ENCODE assay signal across 7 mouse cellular contexts in the genomic region with DNA sequence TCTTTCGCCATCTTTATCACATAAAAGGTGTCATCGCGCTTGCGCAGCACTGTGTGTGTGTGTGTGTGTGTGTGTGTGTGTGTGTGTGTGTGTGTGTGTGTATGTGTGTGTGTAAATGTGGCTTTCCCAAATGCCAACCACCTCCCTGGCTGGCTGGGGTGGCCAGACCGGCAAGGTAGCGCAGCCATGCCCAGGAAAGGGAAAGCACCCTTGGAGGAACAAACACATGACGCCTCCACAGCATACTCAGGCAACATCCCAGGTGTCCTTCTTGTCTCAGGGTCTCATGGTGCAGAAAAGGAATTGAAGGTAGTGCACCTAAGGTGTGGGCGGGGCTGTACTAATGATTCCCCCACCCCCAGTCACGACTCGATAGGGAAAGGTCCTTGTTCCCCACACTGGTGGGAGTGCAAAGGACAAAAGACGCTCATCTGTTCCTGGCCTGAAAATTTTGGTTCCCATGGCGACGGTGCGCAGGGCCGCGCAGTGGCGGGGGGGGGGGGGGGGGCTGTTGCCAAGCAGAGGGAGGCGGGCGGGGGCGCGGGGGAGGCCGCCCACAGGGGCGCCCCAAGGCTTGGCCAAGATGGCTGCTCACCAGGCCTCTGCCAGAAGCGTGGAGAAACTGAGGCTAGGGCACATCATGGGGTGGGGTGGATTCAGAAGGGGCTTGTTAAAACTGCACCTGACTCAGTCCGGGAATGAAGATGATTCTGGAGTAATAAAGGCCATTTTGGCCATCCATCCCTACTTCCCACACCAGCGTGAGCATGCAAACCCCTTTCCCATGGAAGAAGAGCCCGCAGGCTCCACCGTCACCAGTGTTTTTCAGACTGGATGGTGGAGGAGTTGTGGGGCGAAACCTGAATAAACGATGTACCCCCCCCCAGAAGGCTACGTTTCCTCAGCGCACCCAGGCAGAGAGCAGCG. TPM values are rescaled to one million over a fixed set of nuclear protein-coding genes. Genes with fewer than 3 reads are reported as not detected.
A peak's percentile ranks its signal among the peaks of the same experiment; 100 is the strongest.
DNase-seq lines count a peak whose midpoint lies in the region; ATAC-seq and TF ChIP-seq lines count a peak whose summit lies in the region.

No protein-coding gene starts in this region.

- peak overlapping the region; percentile 76 for H3K9ac ChIP-seq in embryonic facial prominence, embryonic 14.5 days (ENCODE audit: low read depth, low read length)
- peak overlapping the region; percentile 94 for H3K9ac ChIP-seq in neural tube, embryonic 12.5 days

- peaks cover 18% of the 10 kb centered on the region for H3K36me3 ChIP-seq in embryonic facial prominence, embryonic 14.5 days (ENCODE audit: control insufficient read depth, insufficient read depth, low read length)
- peaks cover 25% of the 10 kb centered on the region for H3K36me3 ChIP-seq in neural tube, embryonic 12.5 days

- 0 out of 2 replicates have a peak, but pooled peaks cover 3% of the 10 kb centered on the region for H3K9me3 ChIP-seq in embryonic facial prominence, embryonic 14.5 days (ENCODE audit: control insufficient read depth, low read length)
- H3K9me3 ChIP-seq in neural tube, embryonic 12.5 days, result no peaks in the 10 kb centered on the region

- H3K4me2 ChIP-seq in embryonic facial prominence, embryonic 14.5 days (ENCODE audit: low read depth, low read length), result peak overlapping the region; percentile 96
- H3K4me2 ChIP-seq in neural tube, embryonic 12.5 days (replicated peaks), result peak overlapping the region; percentile 99

- peak overlapping the region; percentile 60 for H3K4me3 ChIP-seq in bone marrow macrophage, adult 2 months (ENCODE audit: insufficient read depth, low read length)
- peak overlapping the region; percentile 69 for H3K4me3 ChIP-seq in embryonic facial prominence, embryonic 14.5 days (ENCODE audit: low read depth, low read length)
- H3K4me3 ChIP-seq in neural tube, embryonic 12.5 days, result peak overlapping the region; percentile 84

- TF ChIP-seq CTCF in bone marrow macrophage, adult 2 months (IDR thresholded peaks at IDR 0.05; ENCODE audit: low read depth, low read length), result no peak

- H3K27me3 ChIP-seq in embryonic facial prominence, embryonic 14.5 days (replicated peaks; ENCODE audit: control insufficient read depth, insufficient read depth, low read length), result peaks cover 24% of the 10 kb centered on the region
- H3K27me3 ChIP-seq in neural tube, embryonic 12.5 days (replicated peaks), result peaks cover 41% of the 10 kb centered on the region

- WGBS in embryonic facial prominence, embryonic 14.5 days, result 3% methylated on average over 17 of the region's 33 CpGs
- 2% methylated on average over 32 of the region's 33 CpGs for WGBS in neural tube, embryonic 12.5 days

- H3K27ac ChIP-seq in bone marrow macrophage, adult 2 months (ENCODE audit: insufficient read depth, low read depth, low read length), result no peak overlapping the region
- peak overlapping the region; percentile 55; the same call in 1 of the 2 replicates for H3K27ac ChIP-seq in embryonic facial prominence, embryonic 14.5 days (replicated peaks; ENCODE audit: low read depth, low read length)
- H3K27ac ChIP-seq in neural tube, embryonic 12.5 days, result peak overlapping the region; percentile 90

- no peak for TF ChIP-seq POLR2A in bone marrow macrophage, adult 2 months (IDR thresholded peaks at IDR 0.05; ENCODE audit: borderline replicate concordance, low read depth, low read length)

- peak; percentile 56 for DNase-seq in layer of hippocampus, adult 11-12 months (ENCODE audit: low spot score)
- no peak for DNase-seq in layer of hippocampus, adult 9-10 months (ENCODE audit: low spot score)
- no peak for DNase-seq in embryonic facial prominence, embryonic 14.5 days (ENCODE audit: low spot score)
- DNase-seq in layer of hippocampus, adult 9-11 months, result peak; percentile 72
- DNase-seq in kidney, postnatal 10 days, result no peak

- H3K4me1 ChIP-seq in bone marrow macrophage, adult 2 months (ENCODE audit: control insufficient read depth, insufficient read depth, low read length), result peaks cover 6% of the 10 kb centered on the region
- H3K4me1 ChIP-seq in embryonic facial prominence, embryonic 14.5 days (ENCODE audit: control insufficient read depth, insufficient read depth, low read length), result peaks cover 22% of the 10 kb centered on the region
- peaks cover 46% of the 10 kb centered on the region for H3K4me1 ChIP-seq in neural tube, embryonic 12.5 days

- ATAC-seq in embryonic facial prominence, embryonic 14.5 days (ENCODE audit: low read depth), result no peak
- ATAC-seq in neural tube, embryonic 12.5 days (ENCODE audit: low FRiP score, low read depth), result no peak

RNA-seq across cellular contexts. Expression of gene Atp5d, which starts 0.5 kb away (rescaled TPM):
- 198 TPM in 2 replicates for polyA plus RNA-seq in bone marrow macrophage, adult 2 months (2012; ENCODE audit: insufficient read depth, insufficient read length, missing spikeins)
- polyA plus RNA-seq in embryonic facial prominence, embryonic 14.5 days (2014; fragmentation: Nextera tagmentation; extraction: Ambion mirVana), result 474 and 475 TPM in 2 replicates
- polyA plus RNA-seq in neural tube, embryonic 12.5 days (2016; fragmentation: Nextera tagmentation; extraction: Ambion mirVana), result 396 and 422 TPM in 2 replicates

RNA-seq across cellular contexts. Expression of gene Cbarp, which starts 2.7 kb away (rescaled TPM):
- 2.0 and 2.9 TPM in 2 replicates for polyA plus RNA-seq in bone marrow macrophage, adult 2 months (2012; ENCODE audit: insufficient read depth, insufficient read length, missing spikeins)
- polyA plus RNA-seq in embryonic facial prominence, embryonic 14.5 days (2014; fragmentation: Nextera tagmentation; extraction: Ambion mirVana), result 7.3 and 9.0 TPM in 2 replicates
- polyA plus RNA-seq in neural tube, embryonic 12.5 days (2016; fragmentation: Nextera tagmentation; extraction: Ambion mirVana), result 26.5 and 27.3 TPM in 2 replicates

RNA-seq across cellular contexts. Expression of gene Midn, which starts 10.2 kb away (rescaled TPM):
- 32.9 and 40.5 TPM in 2 replicates for polyA plus RNA-seq in bone marrow macrophage, adult 2 months (2012; ENCODE audit: insufficient read depth, insufficient read length, missing spikeins)
- 34.2 and 37.0 TPM in 2 replicates for polyA plus RNA-seq in embryonic facial prominence, embryonic 14.5 days (2014; fragmentation: Nextera tagmentation; extraction: Ambion mirVana)
- polyA plus RNA-seq in neural tube, embryonic 12.5 days (2016; fragmentation: Nextera tagmentation; extraction: Ambion mirVana), result 40.8 and 45.1 TPM in 2 replicates

RNA-seq across cellular contexts. Expression of gene Stk11, which starts 22.3 kb away (rescaled TPM):
- polyA plus RNA-seq in bone marrow macrophage, adult 2 months (2012; ENCODE audit: insufficient read depth, insufficient read length, missing spikeins), result 104 TPM in 2 replicates
- 32.6 and 32.7 TPM in 2 replicates for polyA plus RNA-seq in embryonic facial prominence, embryonic 14.5 days (2014; fragmentation: Nextera tagmentation; extraction: Ambion mirVana)
- 17.4 and 23.9 TPM in 2 replicates for polyA plus RNA-seq in neural tube, embryonic 12.5 days (2016; fragmentation: Nextera tagmentation; extraction: Ambion mirVana)

RNA-seq across cellular contexts. Expression of gene Cirbp, which starts 27.9 kb away (rescaled TPM):
- 48.0 and 49.8 TPM in 2 replicates for polyA plus RNA-seq in bone marrow macrophage, adult 2 months (2012; ENCODE audit: insufficient read depth, insufficient read length, missing spikeins)
- 59.7 and 88.3 TPM in 2 replicates for polyA plus RNA-seq in embryonic facial prominence, embryonic 14.5 days (2014; fragmentation: Nextera tagmentation; extraction: Ambion mirVana)
- 262 and 273 TPM in 2 replicates for polyA plus RNA-seq in neural tube, embryonic 12.5 days (2016; fragmentation: Nextera tagmentation; extraction: Ambion mirVana)

Comparison
In these comparisons a context has a peak if more than half of its experiments do, and no peak if none do; other contexts are left out.
1. DNase-seq: peak in layer of hippocampus, adult 11-12 months (single experiment) and layer of hippocampus, adult 9-11 months (single experiment); none in layer of hippocampus, adult 9-10 months (single experiment), embryonic facial prominence, embryonic 14.5 days (single experiment) and kidney, postnatal 10 days (single experiment).
2. Peak in every context shown above with its lines, with median percentiles within 50 percentile points of each other: H3K4me3 ChIP-seq.